Mouse (Mus musculus) limb, embryonic 14.5 days (tissue): Measurements from ENCODE around the gene Apex2. TPM values are rescaled to one million over a fixed set of nuclear protein-coding genes. Genes with fewer than 3 reads are reported as not detected.
"Not testable (repeated sequence)": the region's sequence is repeated elsewhere in the genome, so short reads cannot be mapped to it uniquely, and the experiment has no call there.

Experiments used
- ATAC-seq: fragments of 200-750 bp; cut with Nextera tagmentation; 2 replicates; pipeline ENCODE4 v1.8.0; 2017; ENCODE audit warnings: low read depth, moderate number of reproducible peaks, moderate TSS enrichment; ENCODE audit not compliant: low FRiP score
- DNase-seq: peaks from one replicate; pipeline ENCODE4 v3.0.0-alpha.2; 2015; ENCODE audit warnings: low spot score
- H3K27ac ChIP-seq: fragments of 300-500 bp; sonication (generic); replicated peaks from 2 replicates; pipeline ENCODE4 v1.5.1; 2014; ENCODE audit warnings: low read depth, mild to moderate bottlenecking, low read length, moderate library complexity, mixed read lengths
- H3K27me3 ChIP-seq: fragments of 300-500 bp; sonication (generic); 2 replicates; pipeline ENCODE4 v1.6.1; 2014; ENCODE audit warnings: low read length, mixed read lengths; ENCODE audit not compliant: control insufficient read depth, insufficient read depth
- H3K36me3 ChIP-seq: fragments of 300-500 bp; sonication (generic); 2 replicates; pipeline ENCODE4 v1.6.1; 2014; ENCODE audit warnings: mild to moderate bottlenecking, low read length, moderate library complexity, mixed read lengths; ENCODE audit not compliant: control insufficient read depth, insufficient read depth
- H3K4me1 ChIP-seq: fragments of 300-500 bp; sonication (generic); 2 replicates; pipeline ENCODE4 v1.6.1; 2014; ENCODE audit warnings: antibody characterized with exemption, low read length, mixed read lengths; ENCODE audit not compliant: control insufficient read depth, insufficient read depth
- H3K4me2 ChIP-seq: fragments of 300-500 bp; sonication (generic); replicated peaks from 2 replicates; pipeline ENCODE4 v1.6.1; 2014; ENCODE audit warnings: low read depth, mild to moderate bottlenecking, low read length, moderate library complexity; ENCODE audit not compliant: severe bottlenecking
- H3K4me3 ChIP-seq: fragments of 300-500 bp; sonication (generic); replicated peaks from 2 replicates; pipeline ENCODE4 v1.5.1; 2014; ENCODE audit warnings: low read length
- H3K9ac ChIP-seq: fragments of 300-500 bp; sonication (generic); 2 replicates; pipeline ENCODE4 v1.6.1; 2014; ENCODE audit warnings: mild to moderate bottlenecking, low read depth, low read length, moderate library complexity; ENCODE audit not compliant: severe bottlenecking
- H3K9me3 ChIP-seq: fragments of 300-500 bp; sonication (generic); 2 replicates; pipeline ENCODE4 v1.6.1; 2016; ENCODE audit warnings: low read length; ENCODE audit not compliant: control insufficient read depth
- POLR2A ChIP-seq: fragments of 200-500 bp; IDR thresholded peaks from 2 replicates; pipeline ENCODE4 v1.8.0; 2012; ENCODE audit warnings: inconsistent platforms, mild to moderate bottlenecking, moderate library complexity, borderline replicate concordance; ENCODE audit not compliant: insufficient read depth, insufficient read length; ENCODE audit errors: extremely low read depth
- WGBS: fragments of 180-500 bp; shearing (Covaris S2); extraction: QIAGEN DNeasy Blood & Tissue Kit; methylation state at CpG from one replicate; pipeline ENCODE4 v1.1.7; 2014; 5-methylcytosine and 5-hydroxymethylcytosine counted together
- polyA plus RNA-seq, 2 experiments: library from polyadenylated mRNA; depleted of rRNA in 1 of 2; stranded (reverse) in 1 of 2; unstranded in 1 of 2; fragments of >200 nt; fragmentation: Nextera tagmentation in 1 of 2; extraction: Ambion mirVana in 1 of 2; gene quantifications; 2 replicates each; pipeline versions ENCODE4 v1.2.1 to v1.2.3; 2012 to 2014

Apex2 gene
- polyA plus RNA-seq, 2 experiments: 17.8 to 25.5 TPM

GRCm38 (mm10) chrX:150516477-150516876 is 73.2 kb downstream of the Apex2 start:
- Histone ChIP-seq H3K27me3 (no peaks in the 10 kb centered on the region), H3K4me1 (no peaks in the 10 kb centered on the region), H3K9me3 (no peaks in the 10 kb centered on the region), H3K27ac (no peak overlapping the region), H3K9ac (no peak overlapping the region), H3K4me2 (no peak overlapping the region), H3K4me3 (no peak overlapping the region), H3K36me3 (no peaks in the 10 kb centered on the region)
- WGBS: 89% methylated on average over 1 of the region's 1 CpGs
- DNase-seq (no peak), ATAC-seq (no peak)
- TF ChIP-seq POLR2A: no peak

GRCm38 (mm10) chrX:150516015-150516414 is 73.7 kb downstream of the Apex2 start:
- DNase-seq (no peak), ATAC-seq (no peak)
- Histone ChIP-seq H3K27ac (no peak overlapping the region), H3K4me3 (no peak overlapping the region), H3K4me2 (no peak overlapping the region), H3K9me3 (no peaks in the 10 kb centered on the region), H3K36me3 (no peaks in the 10 kb centered on the region), H3K27me3 (no peaks in the 10 kb centered on the region), H3K4me1 (no peaks in the 10 kb centered on the region), H3K9ac (no peak overlapping the region)
- TF ChIP-seq POLR2A: no peak

- H3K4me3 ChIP-seq: no peak overlapping the region
- no peaks in the 10 kb centered on the region for H3K9me3 ChIP-seq
- no peak overlapping the region for H3K27ac ChIP-seq
- H3K4me1 ChIP-seq: no peaks in the 10 kb centered on the region
- no peaks in the 10 kb centered on the region for H3K36me3 ChIP-seq
- no peak for DNase-seq
- no peaks in the 10 kb centered on the region for H3K27me3 ChIP-seq
- H3K4me2 ChIP-seq: no peak overlapping the region
- 82% methylated on average over 1 of the region's 1 CpGs for WGBS
- ATAC-seq: no peak
- no peak for TF ChIP-seq POLR2A
- no peak overlapping the region for H3K9ac ChIP-seq
Measured at GRCm38 (mm10) chrX:150514127-150514526, 75.5 kb downstream of the Apex2 start.

- 87% methylated on average over 6 of the region's 6 CpGs for WGBS
- Histone ChIP-seq H3K4me1 (no peaks in the 10 kb centered on the region), H3K36me3 (no peaks in the 10 kb centered on the region), H3K4me3 (no peak overlapping the region), H3K4me2 (no peak overlapping the region), H3K27ac (no peak overlapping the region), H3K27me3 (no peaks in the 10 kb centered on the region), H3K9ac (no peak overlapping the region), H3K9me3 (no peaks in the 10 kb centered on the region)
- TF ChIP-seq POLR2A: no peak
- ATAC-seq (no peak), DNase-seq (no peak)
Measured at GRCm38 (mm10) chrX:150511274-150511673, 78.4 kb downstream of the Apex2 start.

- H3K4me3 ChIP-seq: no peak overlapping the region
- TF ChIP-seq POLR2A: no peak
- H3K4me1 ChIP-seq: no peaks in the 10 kb centered on the region
- WGBS: 47% methylated on average over 4 of the region's 4 CpGs
- H3K27me3 ChIP-seq: no peaks in the 10 kb centered on the region
- no peak for ATAC-seq
- no peaks in the 10 kb centered on the region for H3K36me3 ChIP-seq
- no peak overlapping the region for H3K27ac ChIP-seq
- H3K9me3 ChIP-seq: no peaks in the 10 kb centered on the region
- DNase-seq: peak; percentile 58
- H3K9ac ChIP-seq: no peak overlapping the region
- no peak overlapping the region for H3K4me2 ChIP-seq
Measured at GRCm38 (mm10) chrX:150510631-150511030, 79.0 kb downstream of the Apex2 start.

GRCm38 (mm10) chrX:150508696-150509095 is 81.0 kb downstream of the Apex2 start:
- no peaks in the 10 kb centered on the region for H3K27me3 ChIP-seq
- H3K9ac ChIP-seq: no peak overlapping the region
- no peak overlapping the region for H3K4me2 ChIP-seq
- WGBS: 93% methylated on average over 6 of the region's 6 CpGs
- H3K4me3 ChIP-seq: no peak overlapping the region
- H3K4me1 ChIP-seq: no peaks in the 10 kb centered on the region
- DNase-seq (no peak), ATAC-seq (no peak)
- H3K9me3 ChIP-seq: no peaks in the 10 kb centered on the region
- H3K27ac ChIP-seq: no peak overlapping the region
- no peaks in the 10 kb centered on the region for H3K36me3 ChIP-seq
- TF ChIP-seq POLR2A: no peak

GRCm38 (mm10) chrX:150487811-150488210 is 101.9 kb downstream of the Apex2 start:
- not testable (repeated sequence) for H3K4me1 ChIP-seq, H3K4me2 ChIP-seq, H3K27me3 ChIP-seq, H3K4me3 ChIP-seq, H3K27ac ChIP-seq, H3K9ac ChIP-seq, H3K36me3 ChIP-seq, ATAC-seq, H3K9me3 ChIP-seq, DNase-seq
- WGBS: no CpG with 5 or more reads among the region's 10 CpGs

GRCm38 (mm10) chrX:150486314-150487030 is 103.2 kb downstream of the Apex2 start:
- DNase-seq, H3K9ac ChIP-seq, H3K9me3 ChIP-seq, H3K27me3 ChIP-seq, H3K4me3 ChIP-seq, H3K36me3 ChIP-seq, H3K27ac ChIP-seq, H3K4me2 ChIP-seq, ATAC-seq, H3K4me1 ChIP-seq: not testable (repeated sequence)
- WGBS: 55% methylated on average over 5 of the region's 22 CpGs
